Mouse (Mus musculus): ENCODE measurements around the gene Camta1.

The Camta1 gene

DNA sequence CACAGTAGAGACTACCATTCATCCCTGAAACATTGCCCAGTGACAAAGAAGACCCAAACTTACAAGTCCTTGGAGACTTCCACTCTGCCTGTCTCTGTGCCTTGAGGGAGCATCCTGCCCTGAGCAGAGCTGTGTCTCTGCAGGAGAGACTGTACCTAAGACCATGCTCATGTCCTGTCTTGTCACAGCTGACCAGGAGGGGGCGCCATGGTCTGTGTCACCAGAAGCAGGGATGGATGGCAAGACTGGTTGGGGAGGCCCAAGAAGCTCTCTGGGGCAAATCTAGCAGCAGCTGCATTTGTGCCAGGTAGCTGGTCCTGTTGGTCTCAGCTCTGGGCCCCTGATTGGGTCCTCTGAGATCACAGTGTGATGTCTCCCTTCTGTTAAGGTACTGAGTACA lies 646.5 kb downstream of the Camta1 start:
- DNase-seq (ENCODE audit: low read depth, low spot score) = no peak

DNA sequence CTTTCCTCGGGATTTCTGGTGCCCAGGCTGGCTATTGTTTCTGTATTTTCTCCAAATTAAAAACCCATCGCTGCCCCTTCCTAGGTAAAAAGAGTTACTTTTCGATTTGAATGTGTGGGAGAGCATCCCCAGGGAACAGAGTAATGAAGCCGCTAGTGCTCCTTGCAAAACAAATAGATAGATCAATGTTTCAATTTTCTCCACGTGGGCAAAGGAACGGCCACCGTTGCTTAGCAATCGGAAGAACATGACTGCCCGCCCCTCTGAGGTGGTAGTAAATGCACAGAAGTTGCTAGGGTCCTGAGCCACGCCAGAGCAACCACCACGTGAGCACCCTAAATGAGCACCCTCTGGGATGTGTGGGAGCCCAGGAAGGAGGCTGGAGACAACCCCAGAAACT lies 648.2 kb downstream of the Camta1 start:
- no peak for DNase-seq (ENCODE audit: low read depth, low spot score)

GRCm38 (mm10) chr4:151211992-151212391 lies 649.7 kb downstream of the Camta1 start:
- DNase-seq (ENCODE audit: low read depth, low spot score) = no peak

DNA sequence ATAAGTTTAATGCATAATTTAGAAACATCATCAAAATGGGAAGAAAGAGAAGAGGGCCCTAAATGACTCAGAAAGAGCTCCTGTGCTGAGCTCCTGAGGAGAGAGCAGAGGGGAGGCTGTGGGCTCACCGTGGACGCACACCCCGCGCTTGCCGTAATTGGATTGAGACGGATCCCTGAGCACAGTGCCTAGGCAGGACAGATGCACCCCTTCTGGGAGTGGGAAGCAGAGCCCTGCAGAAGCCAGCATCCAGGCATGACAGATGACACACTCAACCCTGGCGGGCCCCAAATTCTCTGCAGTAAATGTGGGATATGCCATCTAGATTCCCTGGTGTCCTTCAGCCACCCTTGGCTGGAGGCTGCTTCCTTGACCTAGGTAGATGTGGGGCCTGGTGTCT lies 654.1 kb downstream of the Camta1 start:
- no peak for DNase-seq (ENCODE audit: low read depth, low spot score)

GRCm38 (mm10) chr4:151202891-151203290 lies 658.8 kb downstream of the Camta1 start:
- no peak for DNase-seq (ENCODE audit: low read depth, low spot score)

GRCm38 (mm10) chr4:151200316-151200715 lies 661.4 kb downstream of the Camta1 start:
- no peak for DNase-seq (ENCODE audit: low read depth, low spot score)

DNA sequence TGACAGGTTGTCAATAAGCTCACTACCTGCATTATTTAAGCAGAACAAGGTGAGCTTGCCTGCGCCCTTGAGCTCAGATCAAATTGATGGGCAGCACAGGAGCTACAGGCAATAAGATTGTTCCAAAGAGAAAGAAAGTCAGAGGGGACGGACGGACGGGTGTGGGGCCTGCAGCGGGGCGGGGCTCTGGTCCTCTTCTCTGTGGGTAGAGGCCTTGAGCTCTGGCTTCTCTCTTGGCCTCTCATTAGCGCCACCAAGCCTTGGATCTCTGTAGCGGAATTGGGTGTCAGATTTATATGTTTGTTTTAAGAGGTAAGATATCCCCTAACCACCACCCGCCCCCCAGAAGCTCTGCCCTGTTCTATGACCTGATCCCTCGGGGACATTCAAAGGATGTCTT lies 666.5 kb downstream of the Camta1 start:
- DNase-seq (ENCODE audit: low read depth, low spot score) = no peak

- no peak for DNase-seq (ENCODE audit: low read depth, low spot score)
Observed at GRCm38 (mm10) chr4:151194715-151195097, 667.0 kb downstream of the Camta1 start.

- no peak for DNase-seq (ENCODE audit: low read depth, low spot score)
Observed at GRCm38 (mm10) chr4:151194030-151194714, 667.5 kb downstream of the Camta1 start.

DNA sequence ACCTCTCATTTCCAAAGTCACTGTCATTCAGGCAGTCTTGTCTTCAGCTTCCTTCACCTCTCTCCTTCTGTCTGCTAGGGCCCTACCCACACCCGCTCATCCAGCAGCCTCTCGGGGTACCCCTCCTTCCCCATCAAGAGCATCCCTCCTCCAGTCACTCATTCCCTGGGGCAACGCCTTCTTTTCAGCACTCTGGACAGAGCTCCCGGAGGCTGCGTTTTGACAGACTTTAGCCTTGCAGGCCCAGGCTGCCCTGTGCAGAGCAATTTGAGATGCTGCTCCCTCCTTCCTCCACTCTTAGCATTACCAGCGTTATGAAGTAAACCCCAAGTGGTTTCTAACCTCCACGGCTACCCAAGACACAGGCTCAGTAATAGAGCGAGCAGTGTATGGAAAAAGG lies 675.2 kb downstream of the Camta1 start:
- DNase-seq (ENCODE audit: low read depth, low spot score) = no peak

- no peak for DNase-seq (ENCODE audit: low read depth, low spot score)
Observed at GRCm38 (mm10) chr4:151185750-151186149, 675.9 kb downstream of the Camta1 start.

DNA sequence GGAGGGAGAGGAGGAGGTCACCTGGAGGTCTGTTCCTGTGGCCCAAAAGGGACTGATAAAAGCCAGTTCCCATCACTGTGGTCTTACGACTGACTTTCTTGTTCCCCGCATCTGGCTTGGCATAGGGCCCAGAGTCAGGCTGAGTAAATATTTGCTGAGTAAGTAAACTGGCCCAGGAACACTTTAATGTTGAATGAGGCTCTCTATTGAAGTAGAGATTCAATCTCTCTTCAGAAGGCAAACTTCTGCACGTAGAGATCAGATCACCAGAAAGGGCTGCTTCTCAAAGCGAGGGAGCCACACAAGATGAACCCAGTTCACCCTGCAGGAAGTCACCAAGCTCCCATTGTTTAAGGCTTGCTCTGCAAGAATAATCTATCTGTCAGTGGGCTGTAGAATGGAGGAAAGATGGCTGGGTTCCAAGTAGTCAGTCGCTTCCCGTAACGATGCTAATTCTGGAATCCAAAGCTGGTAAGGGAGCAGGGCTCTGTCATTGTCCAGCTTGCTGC lies 681.2 kb downstream of the Camta1 start:
- no peak for DNase-seq (ENCODE audit: low read depth, low spot score)

DNA sequence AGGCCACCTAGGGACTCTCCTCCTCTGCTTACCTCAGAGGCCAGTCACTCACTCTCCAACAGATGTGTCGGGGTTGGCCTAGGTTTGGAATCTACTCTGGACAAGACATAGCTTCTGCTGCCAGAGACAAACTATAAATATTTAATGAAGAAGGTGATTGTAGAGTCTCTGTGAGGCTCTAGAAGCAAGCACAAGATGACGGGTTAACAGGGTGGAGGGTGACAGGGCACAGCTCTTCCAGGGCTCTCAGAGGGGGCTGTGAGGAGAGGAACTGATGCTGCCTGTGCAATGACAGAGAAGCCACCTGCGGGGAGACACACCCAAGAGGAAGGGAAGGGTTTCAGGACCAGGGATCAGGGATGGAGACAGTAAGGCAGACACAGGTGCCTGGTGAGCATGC lies 682.0 kb downstream of the Camta1 start:
- no peak for DNase-seq (ENCODE audit: low read depth, low spot score)

- peak; percentile 69 for DNase-seq (ENCODE audit: low read depth, low spot score)
Observed at GRCm38 (mm10) chr4:151178970-151179378, 682.7 kb downstream of the Camta1 start.

DNA sequence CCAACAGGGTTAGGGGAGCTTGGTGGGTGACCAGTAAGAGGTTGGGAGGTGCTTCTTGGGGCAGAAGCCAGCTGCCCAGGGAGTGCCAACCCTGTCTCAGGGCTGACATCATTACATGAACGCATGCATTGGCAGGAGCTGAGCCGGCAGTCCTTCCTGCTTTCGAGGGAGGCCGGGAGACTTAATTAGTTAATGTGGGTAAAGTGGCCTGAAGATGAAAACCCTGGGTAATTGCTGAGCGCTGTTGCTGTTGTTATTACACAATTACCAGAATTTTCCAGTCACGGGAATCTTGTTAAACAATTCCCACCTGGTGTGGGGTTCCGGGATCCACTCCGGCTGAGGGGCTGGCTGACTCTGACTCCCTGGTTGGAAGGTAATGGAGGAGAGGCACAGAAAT lies 689.1 kb downstream of the Camta1 start:
- no peak for DNase-seq (ENCODE audit: low read depth, low spot score)

- DNase-seq (ENCODE audit: low read depth, low spot score) = no peak
Observed at GRCm38 (mm10) chr4:151171117-151171516, 690.6 kb downstream of the Camta1 start.

DNA sequence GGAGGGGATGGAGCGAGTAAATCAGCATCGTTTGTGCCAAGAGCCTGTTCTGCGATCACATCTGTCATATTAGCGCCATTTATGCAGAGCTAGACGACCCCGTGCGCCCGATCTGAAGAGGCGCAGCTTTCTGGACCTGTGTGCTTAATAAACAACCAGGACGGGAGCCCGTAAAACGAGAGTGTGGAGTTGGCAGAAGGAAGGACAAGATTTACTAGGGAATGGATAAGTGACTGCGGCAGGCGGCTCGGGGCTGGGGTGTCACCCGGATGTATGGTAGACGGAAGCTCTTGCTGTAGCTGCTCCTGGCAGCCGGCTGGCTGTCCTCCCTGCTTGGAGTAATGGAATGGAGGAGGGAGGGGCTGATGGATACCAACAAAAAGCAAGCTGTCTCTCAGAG lies 691.0 kb downstream of the Camta1 start:
- DNase-seq (ENCODE audit: low read depth, low spot score) = no peak

GRCm38 (mm10) chr4:151166969-151167368 lies 694.7 kb downstream of the Camta1 start:
- DNase-seq (ENCODE audit: low read depth, low spot score) = no peak

- DNase-seq (ENCODE audit: low read depth, low spot score) = peak; percentile 76
Observed at GRCm38 (mm10) chr4:151165539-151165938, 696.1 kb downstream of the Camta1 start.

- DNase-seq (ENCODE audit: low read depth, low spot score) = no peak
Observed at GRCm38 (mm10) chr4:151164309-151164708, 697.4 kb downstream of the Camta1 start.

GRCm38 (mm10) chr4:151161869-151162268 lies 699.8 kb downstream of the Camta1 start:
- DNase-seq (ENCODE audit: low read depth, low spot score) = no peak

DNA sequence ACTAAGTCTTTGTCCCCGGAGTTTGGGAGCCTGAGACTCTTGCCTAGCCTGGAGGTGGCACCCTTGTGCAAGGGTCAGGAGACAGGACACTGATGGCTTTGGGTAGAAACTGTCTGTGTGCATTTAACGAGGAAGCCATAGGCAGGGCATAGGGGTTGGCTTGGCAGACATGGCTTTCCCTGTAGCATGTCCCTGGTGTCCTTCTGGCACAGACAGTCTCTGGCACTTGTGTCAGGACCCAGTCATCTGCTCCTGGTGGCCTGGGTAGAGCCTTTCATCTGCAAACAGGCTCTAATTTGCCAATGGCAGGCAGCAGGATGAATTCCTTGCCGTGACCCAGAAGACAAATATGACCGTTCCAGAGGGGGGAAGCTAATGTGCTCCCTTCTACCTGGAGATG lies 700.7 kb downstream of the Camta1 start:
- DNase-seq (ENCODE audit: low read depth, low spot score) = no peak

DNA sequence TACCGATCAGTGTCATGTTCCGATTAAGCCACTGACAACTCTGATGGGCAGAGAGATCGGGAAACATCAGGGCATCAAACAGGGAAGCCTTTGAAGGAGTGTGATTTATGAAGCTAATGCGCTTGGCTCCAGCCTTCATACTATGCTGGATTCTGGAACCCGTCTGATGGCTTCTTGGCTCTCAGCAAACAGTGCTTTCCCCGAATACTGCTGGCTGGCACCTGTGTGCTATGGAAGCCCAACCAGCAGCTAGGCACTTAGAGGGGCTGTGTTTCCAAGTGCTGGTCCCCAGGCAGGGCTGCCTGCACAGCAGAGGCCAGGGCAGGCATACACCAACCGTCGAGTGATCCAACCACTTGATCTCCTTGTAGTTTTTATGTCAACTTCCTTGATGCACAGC lies 701.2 kb downstream of the Camta1 start:
- DNase-seq (ENCODE audit: low read depth, low spot score) = no peak

DNA sequence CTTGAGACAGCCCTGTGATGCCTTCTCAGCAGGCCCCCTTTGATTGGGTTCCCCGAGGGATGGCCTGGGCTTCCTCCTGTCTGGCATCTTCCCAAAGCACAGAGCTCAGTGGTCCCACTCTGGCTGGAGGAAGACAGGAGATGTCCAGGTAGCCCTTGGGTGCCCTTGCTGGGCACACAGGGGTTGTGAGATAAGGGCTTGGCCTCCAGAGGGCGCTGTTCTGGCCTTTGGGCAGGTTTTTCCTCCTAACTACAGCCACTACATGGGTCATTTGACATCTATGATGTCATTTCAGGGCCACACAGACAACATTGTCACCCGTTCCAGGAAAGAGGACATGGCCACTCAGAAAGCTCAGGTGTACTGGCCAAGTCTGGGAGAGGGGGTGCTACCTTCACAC lies 703.4 kb downstream of the Camta1 start:
- DNase-seq (ENCODE audit: low read depth, low spot score) = no peak

Measured in brain, embryonic 18.5 days (tissue).